Mouse (Mus musculus): Measurements from ENCODE around the gene Zfp36l2.

DNA sequence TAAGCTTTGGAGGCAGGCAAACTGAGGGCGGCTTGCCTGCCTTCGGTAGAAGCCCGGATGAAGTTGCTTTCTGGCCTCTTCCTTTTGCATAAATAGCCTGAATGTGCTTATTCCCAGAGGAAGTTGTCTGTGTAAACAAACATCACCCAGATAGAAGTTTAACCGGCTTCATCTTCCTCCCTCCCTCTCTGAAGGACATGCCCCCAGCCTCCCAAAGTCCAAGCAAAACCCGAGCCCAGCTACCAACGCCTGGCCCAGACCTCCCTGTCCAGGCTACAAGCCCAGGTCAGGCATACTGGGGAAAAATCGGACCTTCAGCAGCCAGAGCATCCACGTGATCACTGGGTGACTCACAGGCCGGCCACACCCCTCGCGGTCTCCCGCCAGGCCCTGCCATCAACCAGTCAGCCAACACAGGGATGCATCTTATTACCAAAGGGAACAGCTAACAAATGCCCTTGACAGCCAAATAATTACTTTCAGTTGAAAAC, 4.4 kb downstream of the Zfp36l2 start:
- no peak for TF ChIP-seq CTCF (IDR thresholded peaks at IDR 0.05; ENCODE audit: borderline replicate concordance, insufficient read depth, low read length)
- peak; percentile 75 for TF ChIP-seq POLR2A (IDR thresholded peaks at IDR 0.05; ENCODE audit: low read depth, low read length)

Data from embryonic fibroblast, embryonic 13.5 days (primary cell).